In the genomic region with DNA sequence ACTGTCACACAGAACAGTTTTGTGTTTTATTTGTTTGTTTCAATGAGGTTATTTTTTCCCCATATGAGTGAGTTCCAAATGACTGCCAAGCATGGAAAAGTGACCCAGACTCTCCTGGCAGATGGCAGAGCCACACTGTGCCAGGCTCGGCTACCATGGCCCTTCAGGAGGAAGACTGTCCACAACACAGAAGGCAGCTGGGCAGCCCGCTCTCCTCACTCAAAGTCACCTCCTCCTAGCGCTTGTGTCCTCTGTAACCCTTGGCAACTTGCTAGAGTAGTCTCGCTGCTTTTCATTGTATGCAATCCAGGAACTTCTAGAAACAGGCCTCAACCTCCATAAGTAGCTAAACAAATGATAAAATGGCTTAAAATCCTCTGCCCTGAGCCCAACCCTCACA, we compare ENCODE assay signal across 14 mouse cellular contexts.
DNase-seq lines count a peak whose midpoint lies in the region; ATAC-seq lines count a peak whose summit lies in the region.
"Had no signal": no experiment of that assay in that cellular context is flagged by ENCODE, and none has a peak within 500 bp of the region (broad histone marks: within the 10 kb centered on the region; RNA-seq: fewer than 3 reads in every experiment).

No protein-coding gene starts in this region.

- H3K4me3 ChIP-seq in hindbrain, embryonic 16.5 days (ENCODE audit: low read length): no peak overlapping the region
- H3K4me3 ChIP-seq in hindbrain, embryonic 10.5 days: no peak overlapping the region
- H3K4me3 ChIP-seq in liver, embryonic 11.5 days (ENCODE audit: low read depth, low read length): no peak overlapping the region
- H3K4me3 ChIP-seq: forebrain, embryonic 13.5 days had no signal

- no peak for DNase-seq in hindbrain, embryonic 10.5 days (ENCODE audit: low spot score)
- DNase-seq in cerebellum, adult 9-11 months: peak; percentile 35
- DNase-seq in layer of hippocampus, postnatal 14 days (ENCODE audit: low spot score in 2 of 2): peak; percentile 60 to 68
- peak; percentile 52 for DNase-seq in right cerebral cortex, postnatal 10 days (ENCODE audit: low spot score in 2 of 2)
- DNase-seq in ovary, postnatal 14 days (ENCODE audit: low spot score): no peak
- no peak for DNase-seq in liver, embryonic 11.5 days (ENCODE audit: low spot score)
- DNase-seq in gastrocnemius, adult 18-20 months (ENCODE audit: low spot score): no peak
- DNase-seq: kidney, postnatal 36 days; thymus, postnatal 14 days had no signal

- no peak overlapping the region for H3K27ac ChIP-seq in hindbrain, embryonic 16.5 days (ENCODE audit: low read depth, low read length)
- H3K27ac ChIP-seq in hindbrain, embryonic 10.5 days: no peak overlapping the region
- no peak overlapping the region for H3K27ac ChIP-seq in liver, embryonic 11.5 days (ENCODE audit: low read depth, low read length)
- H3K27ac ChIP-seq: forebrain, embryonic 13.5 days; liver, embryonic 14.5 days; macrophage had no signal

- H3K9me3 ChIP-seq in hindbrain, embryonic 16.5 days (ENCODE audit: control insufficient read depth, low read length): no peaks in the 10 kb centered on the region
- no peaks in the 10 kb centered on the region for H3K9me3 ChIP-seq in hindbrain, embryonic 10.5 days
- H3K9me3 ChIP-seq in liver, embryonic 11.5 days (ENCODE audit: control insufficient read depth, low read length): no peaks in the 10 kb centered on the region
- H3K9me3 ChIP-seq: forebrain, embryonic 13.5 days had no signal

- no peaks in the 10 kb centered on the region for H3K27me3 ChIP-seq in hindbrain, embryonic 16.5 days (replicated peaks; ENCODE audit: control insufficient read depth, insufficient read depth, low read length)
- H3K27me3 ChIP-seq in hindbrain, embryonic 10.5 days (ENCODE audit: insufficient read depth, poor library complexity, severe bottlenecking): no peaks in the 10 kb centered on the region
- no peaks in the 10 kb centered on the region for H3K27me3 ChIP-seq in liver, embryonic 11.5 days (replicated peaks; ENCODE audit: control insufficient read depth, insufficient read depth, low read length)
- H3K27me3 ChIP-seq: forebrain, embryonic 13.5 days had no signal

- ATAC-seq in hindbrain, embryonic 16.5 days: peak; percentile 72; the same call in 1 of the 2 replicates
- no peak for ATAC-seq in liver, embryonic 11.5 days (replicated peaks; ENCODE audit: low FRiP score)
- ATAC-seq: forebrain, embryonic 13.5 days had no signal

- H3K4me2 ChIP-seq in hindbrain, embryonic 16.5 days (ENCODE audit: low read length): no peak overlapping the region
- H3K4me2 ChIP-seq in liver, embryonic 11.5 days: no peak overlapping the region
- H3K4me2 ChIP-seq: forebrain, embryonic 13.5 days; heart, embryonic 11.5 days had no signal

- peaks cover 6% of the 10 kb centered on the region for H3K4me1 ChIP-seq in hindbrain, embryonic 16.5 days (ENCODE audit: control insufficient read depth, insufficient read depth, low read depth, low read length)
- no peaks in the 10 kb centered on the region for H3K4me1 ChIP-seq in hindbrain, embryonic 10.5 days (replicated peaks)
- no peaks in the 10 kb centered on the region for H3K4me1 ChIP-seq in liver, embryonic 11.5 days (replicated peaks; ENCODE audit: control insufficient read depth, insufficient read depth, low read length)
- H3K4me1 ChIP-seq: forebrain, embryonic 13.5 days had no signal

- no peaks in the 10 kb centered on the region for H3K36me3 ChIP-seq in hindbrain, embryonic 16.5 days (ENCODE audit: control insufficient read depth, insufficient read depth, low read length)
- H3K36me3 ChIP-seq in hindbrain, embryonic 10.5 days: no peaks in the 10 kb centered on the region
- H3K36me3 ChIP-seq in liver, embryonic 11.5 days (ENCODE audit: control insufficient read depth, insufficient read depth, low read length): no peaks in the 10 kb centered on the region

- H3K9ac ChIP-seq in hindbrain, embryonic 16.5 days (ENCODE audit: low read depth, low read length): no peak overlapping the region
- no peak overlapping the region for H3K9ac ChIP-seq in liver, embryonic 11.5 days (ENCODE audit: low read depth, low read length)
- H3K9ac ChIP-seq: forebrain, embryonic 13.5 days; liver, embryonic 14.5 days had no signal

- WGBS in hindbrain, embryonic 16.5 days: 58% methylated on average over 4 of the region's 4 CpGs
- WGBS in hindbrain, embryonic 10.5 days: 77% methylated on average over 4 of the region's 4 CpGs
- WGBS in liver, embryonic 11.5 days: 77% methylated on average over 4 of the region's 4 CpGs

Comparison
In these comparisons a context has a peak if more than half of its experiments do, and no peak if none do; other contexts are left out.
1. DNase-seq: peak in cerebellum, adult 9-11 months (single experiment), layer of hippocampus, postnatal 14 days (2 of 2) and right cerebral cortex, postnatal 10 days (2 of 2); none in hindbrain, embryonic 10.5 days (single experiment), ovary, postnatal 14 days (single experiment), liver, embryonic 11.5 days (single experiment) and gastrocnemius, adult 18-20 months (single experiment).